Mouse (Mus musculus): ENCODE data around the gene Dexi. TPM values are rescaled to one million over a fixed set of nuclear protein-coding genes. Genes with fewer than 3 reads are reported as not detected.

The Dexi gene
- total and polyA plus RNA-seq, 2 experiments from 2014 or later = 16.1 to 23.9 TPM

DNA sequence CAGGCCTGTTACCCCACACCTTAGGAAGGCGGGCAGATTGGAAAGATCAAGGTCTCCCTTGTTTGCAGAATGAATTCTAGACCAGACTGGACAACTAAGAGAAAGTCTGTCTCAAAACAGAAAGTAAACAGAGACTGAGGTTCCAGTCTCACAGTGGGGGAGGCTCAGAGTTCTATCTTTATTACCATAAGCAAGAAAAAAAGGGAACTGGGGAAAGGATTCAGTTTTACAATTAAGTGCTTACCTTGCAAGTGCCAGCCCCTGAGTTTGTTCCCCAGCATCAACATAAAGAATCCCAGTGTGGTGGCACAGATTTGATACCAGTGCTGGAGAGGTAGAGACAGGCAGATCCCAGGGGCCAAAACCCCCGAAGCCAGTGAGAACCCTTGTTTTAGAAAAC lies 66.9 kb downstream of the Dexi start:
- no peaks in the 10 kb centered on the region for H3K9me3 ChIP-seq (ENCODE audit: low read length)
- H3K4me3 ChIP-seq (ENCODE audit: low read depth, low read length) = no peak overlapping the region
- ATAC-seq (no peak), DNase-seq (no peak)
- H3K27ac ChIP-seq (ENCODE audit: low read depth, low read length) = no peak overlapping the region
- no peaks in the 10 kb centered on the region for H3K36me3 ChIP-seq (ENCODE audit: insufficient read depth)
- no peaks in the 10 kb centered on the region for H3K27me3 ChIP-seq (ENCODE audit: insufficient read depth, low read length)
- 80% methylated on average over 2 of the region's 2 CpGs for WGBS
- no peak overlapping the region for H3K4me2 ChIP-seq (ENCODE audit: low read depth)
- no peak for TF ChIP-seq CTCF (IDR thresholded peaks at IDR 0.05; ENCODE audit: low read depth)
- H3K4me1 ChIP-seq (ENCODE audit: insufficient read depth) = no peaks in the 10 kb centered on the region
- H3K9ac ChIP-seq = no peak overlapping the region

DNA sequence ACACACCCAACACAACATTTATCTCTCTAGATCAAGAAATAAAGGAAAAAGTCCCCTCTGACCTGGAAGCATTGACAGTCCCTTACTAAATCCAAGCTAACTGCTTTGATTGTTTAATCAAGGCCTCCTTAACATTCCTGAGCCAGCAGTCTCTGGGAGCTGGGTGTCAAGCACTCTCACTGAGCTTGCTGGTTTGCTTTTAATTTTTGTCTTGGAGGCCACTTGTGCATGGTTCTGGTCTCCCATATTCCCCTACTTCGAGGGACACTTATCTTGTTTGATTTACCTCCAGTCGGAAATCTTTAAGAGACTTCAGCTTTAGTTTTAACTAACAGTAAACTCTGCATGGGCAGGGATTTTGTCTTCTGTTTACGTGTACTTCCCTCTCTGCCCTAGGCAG lies 67.9 kb downstream of the Dexi start:
- 72% methylated on average over 3 of the region's 3 CpGs for whole genome bisulfite sequencing
- Histone ChIP-seq H3K4me3 (ENCODE audit: low read depth, low read length) (no peak overlapping the region), H3K4me1 (ENCODE audit: insufficient read depth) (no peaks in the 10 kb centered on the region), H3K36me3 (ENCODE audit: insufficient read depth) (no peaks in the 10 kb centered on the region), H3K9me3 (ENCODE audit: low read length) (no peaks in the 10 kb centered on the region), H3K9ac (no peak overlapping the region), H3K4me2 (ENCODE audit: low read depth) (no peak overlapping the region), H3K27ac (ENCODE audit: low read depth, low read length) (no peak overlapping the region), H3K27me3 (ENCODE audit: insufficient read depth, low read length) (no peaks in the 10 kb centered on the region)
- DNase-seq (no peak), ATAC-seq (no peak)
- TF ChIP-seq CTCF (IDR thresholded peaks at IDR 0.05; ENCODE audit: low read depth) = no peak

DNA sequence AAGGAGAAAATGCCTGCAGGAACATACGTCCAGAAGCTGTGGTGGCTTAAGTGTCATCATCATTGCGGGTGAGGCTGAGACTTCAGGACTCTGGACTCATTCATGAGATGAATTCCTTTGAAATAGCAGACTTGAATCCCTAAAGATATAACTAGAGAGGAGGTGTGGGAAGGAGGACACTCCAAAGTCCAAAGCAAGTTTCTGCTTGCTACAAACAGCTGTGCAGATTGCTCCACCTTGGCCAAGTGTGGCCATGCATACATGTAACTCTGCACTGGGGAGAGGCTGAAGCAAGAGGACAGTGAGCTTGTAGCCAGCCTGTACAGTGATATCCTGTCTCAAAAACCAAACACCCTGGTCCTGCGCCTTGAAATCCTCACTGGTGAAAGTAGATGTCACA lies 70.9 kb downstream of the Dexi start:
- Histone ChIP-seq H3K4me2 (ENCODE audit: low read depth) (no peak overlapping the region), H3K4me3 (ENCODE audit: low read depth, low read length) (no peak overlapping the region), H3K9ac (no peak overlapping the region), H3K9me3 (ENCODE audit: low read length) (no peaks in the 10 kb centered on the region), H3K36me3 (ENCODE audit: insufficient read depth) (no peaks in the 10 kb centered on the region), H3K27ac (ENCODE audit: low read depth, low read length) (no peak overlapping the region), H3K4me1 (ENCODE audit: insufficient read depth) (no peaks in the 10 kb centered on the region), H3K27me3 (ENCODE audit: insufficient read depth, low read length) (no peaks in the 10 kb centered on the region)
- WGBS = 93% methylated on average over 3 of the region's 3 CpGs
- no peak for DNase-seq
- no peak for ATAC-seq
- no peak for TF ChIP-seq CTCF (IDR thresholded peaks at IDR 0.05; ENCODE audit: low read depth)

DNA sequence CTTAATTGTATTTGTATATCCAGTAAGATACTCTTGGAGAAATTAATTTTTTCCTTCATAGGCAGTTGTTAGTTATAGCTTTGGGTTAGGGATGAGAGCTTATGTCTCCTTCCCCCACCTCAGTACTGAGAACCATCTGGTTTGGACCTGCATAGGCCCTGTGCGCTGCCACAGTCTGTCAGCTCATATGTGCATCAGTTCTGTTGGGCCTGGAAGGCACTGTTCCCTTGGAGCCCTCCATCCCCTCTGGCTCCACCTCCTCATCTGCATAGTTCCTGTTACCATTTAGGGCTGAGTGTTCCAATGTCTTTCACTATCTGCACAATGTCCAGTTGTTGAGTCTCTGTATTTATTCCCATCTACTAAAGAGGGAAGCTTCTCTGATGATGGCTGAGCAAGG lies 74.7 kb downstream of the Dexi start:
- no peak for TF ChIP-seq CTCF (IDR thresholded peaks at IDR 0.05; ENCODE audit: low read depth)
- H3K27me3 ChIP-seq (ENCODE audit: insufficient read depth, low read length) = no peaks in the 10 kb centered on the region
- no peak overlapping the region for H3K4me2 ChIP-seq (ENCODE audit: low read depth)
- ATAC-seq (peak; percentile 87), DNase-seq (peak; percentile 63)
- no peaks in the 10 kb centered on the region for H3K9me3 ChIP-seq (ENCODE audit: low read length)
- H3K27ac ChIP-seq (ENCODE audit: low read depth, low read length) = no peak overlapping the region
- H3K36me3 ChIP-seq (ENCODE audit: insufficient read depth) = no peaks in the 10 kb centered on the region
- WGBS = 63% methylated on average over 1 of the region's 1 CpGs
- H3K9ac ChIP-seq = no peak overlapping the region
- H3K4me3 ChIP-seq (ENCODE audit: low read depth, low read length) = no peak overlapping the region
- no peaks in the 10 kb centered on the region for H3K4me1 ChIP-seq (ENCODE audit: insufficient read depth)

DNA sequence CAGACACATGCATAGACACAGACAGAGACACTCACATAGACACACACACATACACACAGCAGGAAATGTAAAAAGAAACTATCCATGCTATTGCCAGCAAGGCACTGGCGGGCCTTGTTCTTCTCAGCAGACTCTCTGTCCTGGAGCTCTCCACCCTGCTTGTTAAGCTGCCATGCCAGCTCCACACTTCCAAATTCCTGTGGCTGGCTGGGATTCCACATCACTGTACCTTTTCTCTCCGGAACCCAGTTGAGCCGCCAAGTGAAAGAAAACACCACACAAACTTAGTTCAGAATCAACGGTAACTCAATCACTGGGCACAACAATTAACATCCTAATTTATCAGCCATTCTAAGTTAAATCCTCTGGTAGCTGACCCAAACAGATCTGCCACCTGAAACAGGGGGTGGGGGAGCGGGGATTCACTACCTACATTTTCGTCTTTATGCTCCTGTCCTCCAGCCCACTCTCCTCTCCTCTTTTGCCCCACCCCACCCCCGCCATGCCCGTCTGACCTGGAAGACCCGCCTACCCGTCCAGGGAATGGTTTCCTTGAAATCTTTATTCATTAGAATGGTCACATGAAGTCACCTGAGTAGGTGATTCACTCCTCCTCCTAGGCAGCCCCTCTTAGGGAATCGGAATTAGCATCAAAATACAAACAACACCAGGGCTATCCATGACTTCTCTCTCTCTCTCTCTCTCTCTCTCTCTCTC lies 75.3 kb downstream of the Dexi start:
- no peak for TF ChIP-seq CTCF (IDR thresholded peaks at IDR 0.05; ENCODE audit: low read depth)

DNA sequence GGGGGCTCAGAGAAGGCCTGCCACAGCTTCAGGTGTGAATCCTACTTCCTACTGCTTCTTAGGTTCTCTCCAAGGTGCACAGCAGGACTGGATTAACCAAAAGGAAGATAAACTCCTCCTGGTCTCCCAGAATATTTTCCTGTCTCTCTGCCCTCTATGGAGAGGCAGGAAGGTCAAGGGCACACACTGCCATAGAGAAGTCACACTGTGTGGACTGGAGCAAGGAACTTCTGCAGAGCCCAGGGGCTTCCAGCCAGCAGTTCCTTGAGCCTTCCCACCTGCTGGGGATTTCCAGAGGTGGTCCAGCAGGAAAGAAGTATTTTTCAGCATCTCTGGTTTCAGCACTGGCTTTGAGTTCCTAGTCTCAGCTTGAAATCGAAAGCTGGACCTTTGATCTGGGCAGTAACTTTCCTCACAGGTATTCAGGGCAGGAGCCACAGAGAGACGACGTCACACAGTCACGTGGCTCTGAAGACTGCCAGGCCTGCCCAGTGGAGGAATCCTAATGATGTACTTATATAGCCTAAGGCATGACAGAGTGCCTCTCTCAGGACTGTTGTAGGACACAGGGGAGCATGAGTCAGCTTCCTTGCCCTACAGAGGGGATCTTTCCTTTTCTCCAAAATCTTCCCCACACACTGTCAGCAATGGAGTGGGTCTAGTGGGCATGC lies 77.7 kb downstream of the Dexi start:
- Histone ChIP-seq H3K27me3 (ENCODE audit: insufficient read depth, low read length) (no peaks in the 10 kb centered on the region), H3K9ac (no peak overlapping the region), H3K27ac (ENCODE audit: low read depth, low read length) (no peak overlapping the region), H3K4me3 (ENCODE audit: low read depth, low read length) (no peak overlapping the region), H3K9me3 (ENCODE audit: low read length) (no peaks in the 10 kb centered on the region), H3K4me2 (ENCODE audit: low read depth) (no peak overlapping the region), H3K36me3 (ENCODE audit: insufficient read depth) (no peaks in the 10 kb centered on the region), H3K4me1 (ENCODE audit: insufficient read depth) (no peaks in the 10 kb centered on the region)
- 24% methylated on average over 4 of the region's 4 CpGs for WGBS
- TF ChIP-seq CTCF (IDR thresholded peaks at IDR 0.05; ENCODE audit: low read depth) = no peak
- ATAC-seq (no peak), DNase-seq (no peak)

More for the DNA sequence above, 75.3 kb downstream of the Dexi start:
- Histone ChIP-seq H3K9me3 (ENCODE audit: low read length) (no peaks in the 10 kb centered on the region), H3K4me2 (ENCODE audit: low read depth) (no peak overlapping the region), H3K36me3 (ENCODE audit: insufficient read depth) (no peaks in the 10 kb centered on the region), H3K27ac (ENCODE audit: low read depth, low read length) (no peak overlapping the region), H3K4me3 (ENCODE audit: low read depth, low read length) (no peak overlapping the region), H3K9ac (no peak overlapping the region), H3K4me1 (ENCODE audit: insufficient read depth) (no peaks in the 10 kb centered on the region), H3K27me3 (ENCODE audit: insufficient read depth, low read length) (no peaks in the 10 kb centered on the region)
- no peak for ATAC-seq
- DNase-seq = no peak
- 24% methylated on average over 11 of the region's 11 CpGs for WGBS

DNA sequence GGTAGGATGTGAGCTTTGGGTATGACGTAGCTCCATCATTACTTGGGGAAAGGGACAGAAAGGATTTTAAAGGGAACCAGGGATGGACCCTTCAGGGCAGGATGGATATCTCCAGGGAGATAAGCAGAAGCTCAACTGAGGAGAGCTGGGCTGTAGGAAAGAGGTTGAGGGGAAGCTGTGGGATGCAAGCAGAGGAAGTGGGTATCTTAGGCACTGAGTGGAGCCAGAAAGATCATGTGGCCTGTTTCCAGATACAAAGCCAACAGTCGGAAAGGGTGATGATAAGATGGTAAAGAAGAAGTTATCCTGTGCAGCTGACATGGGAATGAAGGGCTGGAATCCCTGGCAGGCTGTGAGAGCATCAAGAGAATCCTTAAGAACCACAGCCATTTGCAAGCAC lies 81.7 kb downstream of the Dexi start:
- Histone ChIP-seq H3K9ac (no peak overlapping the region), H3K4me2 (ENCODE audit: low read depth) (no peak overlapping the region), H3K9me3 (ENCODE audit: low read length) (no peaks in the 10 kb centered on the region), H3K4me3 (ENCODE audit: low read depth, low read length) (no peak overlapping the region), H3K4me1 (ENCODE audit: insufficient read depth) (no peaks in the 10 kb centered on the region), H3K36me3 (ENCODE audit: insufficient read depth) (no peaks in the 10 kb centered on the region), H3K27ac (ENCODE audit: low read depth, low read length) (no peak overlapping the region), H3K27me3 (ENCODE audit: insufficient read depth, low read length) (no peaks in the 10 kb centered on the region)
- TF ChIP-seq CTCF (IDR thresholded peaks at IDR 0.05; ENCODE audit: low read depth) = no peak
- no peak for ATAC-seq
- WGBS = 84% methylated on average over 2 of the region's 2 CpGs
- no peak for DNase-seq

All from forebrain, postnatal 0 days (tissue).